Mouse (Mus musculus) brain, embryonic 14.5 days (tissue): ENCODE data around the gene Ghrhr.

ENCODE experiments used
- CTCF ChIP-seq: fragments of 200-500 bp; IDR thresholded peaks from 2 replicates; pipeline ENCODE4 v1.5.1; 2012; ENCODE audit warnings: inconsistent platforms, mild to moderate bottlenecking, moderate library complexity, borderline replicate concordance; ENCODE audit not compliant: insufficient read depth, insufficient read length; ENCODE audit errors: extremely low read depth
- POLR2A ChIP-seq: fragments of 200-500 bp; IDR thresholded peaks from 2 replicates; pipeline ENCODE4 v1.6.1; 2012; ENCODE audit warnings: mild to moderate bottlenecking, inconsistent platforms, borderline replicate concordance; ENCODE audit not compliant: poor library complexity, insufficient read depth, insufficient read length, severe bottlenecking; ENCODE audit errors: extremely low read depth

DNA sequence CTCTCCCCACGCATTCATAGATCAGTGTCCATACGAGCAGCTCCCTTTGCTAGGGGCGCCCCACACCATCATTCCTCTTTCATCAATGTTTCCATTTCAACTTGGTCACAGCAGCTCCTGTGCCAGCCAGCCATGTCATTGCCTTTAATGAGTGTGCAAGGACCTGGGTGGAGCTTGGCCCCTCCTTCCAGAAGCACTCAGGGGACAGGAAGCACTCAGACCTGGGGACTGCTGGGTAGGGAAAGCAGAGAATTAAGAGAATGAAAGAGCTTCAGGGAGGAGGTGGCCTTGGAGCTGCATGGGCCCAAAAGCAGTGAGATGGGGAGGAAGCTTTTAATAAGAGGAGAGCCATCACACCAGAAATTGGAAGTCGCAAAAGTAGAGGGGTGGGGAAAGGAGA, 5.9 kb downstream of the Ghrhr start:
- TF ChIP-seq CTCF (no peak), POLR2A (no peak)
